Comparison of ENCODE assay signal across 20 mouse cellular contexts in genomic region chr13:57696685-57697084, GRCm38 (mm10).
"Had no signal": no experiment of that assay in that cellular context is flagged by ENCODE, and none has a peak within 500 bp of the region (broad histone marks: within the 10 kb centered on the region; RNA-seq: fewer than 3 reads in every experiment).

No protein-coding gene starts in this region.

- ATAC-seq: inflammation-experienced regulatory T-cells, adult 6 months; intestine, embryonic 16.5 days; lung, postnatal 0 days; midbrain, embryonic 13.5 days; midbrain, embryonic 16.5 days had no signal

- H3K9ac ChIP-seq: kidney, embryonic 15.5 days; limb, embryonic 12.5 days; limb, embryonic 15.5 days; lung, embryonic 14.5 days; midbrain, embryonic 13.5 days; neural tube, embryonic 13.5 days; stomach, embryonic 15.5 days had no signal

- H3K36me3 ChIP-seq: kidney, embryonic 15.5 days; limb, embryonic 12.5 days; limb, embryonic 15.5 days; midbrain, embryonic 13.5 days; neural tube, embryonic 13.5 days; stomach, embryonic 15.5 days had no signal

- H3K4me2 ChIP-seq: kidney, embryonic 15.5 days; limb, embryonic 12.5 days; limb, embryonic 15.5 days; lung, embryonic 14.5 days; midbrain, embryonic 13.5 days; neural tube, embryonic 13.5 days; stomach, embryonic 15.5 days had no signal

- DNase-seq: kidney, postnatal 14 days; kidney, postnatal 4 days; left cerebral cortex, postnatal 4 days; lung, embryonic 14.5 days; retina, postnatal 1 day; right cerebral cortex, postnatal 25 days; spleen, adult 18-20 months; thymus, postnatal 25 days had no signal

- H3K27ac ChIP-seq: kidney, embryonic 15.5 days; limb, embryonic 12.5 days; limb, embryonic 15.5 days; macrophage; midbrain, embryonic 13.5 days; stomach, embryonic 15.5 days had no signal

- H3K9me3 ChIP-seq: kidney, embryonic 15.5 days; limb, embryonic 12.5 days; limb, embryonic 15.5 days; midbrain, embryonic 13.5 days; neural tube, embryonic 13.5 days; stomach, embryonic 15.5 days had no signal

- H3K4me1 ChIP-seq: kidney, embryonic 15.5 days; stomach, embryonic 15.5 days had no signal

- H3K27me3 ChIP-seq: kidney, embryonic 15.5 days; limb, embryonic 15.5 days; neural tube, embryonic 13.5 days; stomach, embryonic 15.5 days had no signal

- H3K4me3 ChIP-seq: kidney, embryonic 15.5 days; limb, embryonic 12.5 days; limb, embryonic 15.5 days; midbrain, embryonic 13.5 days; myocyte; neural tube, embryonic 13.5 days; stomach, embryonic 15.5 days had no signal
